Mouse (Mus musculus) liver, postnatal 0 days (tissue): Measurements from ENCODE around the gene Cacna1i.
A peak's percentile ranks its signal among the peaks of the same experiment; 100 is the strongest.

Experiments used
- CTCF ChIP-seq: sonication (generic); IDR thresholded peaks from 2 replicates; pipeline ENCODE4 v1.5.1; 2016; ENCODE audit warnings: antibody characterized with exemption, low read depth
- EP300 ChIP-seq: IDR thresholded peaks from 2 replicates; pipeline ENCODE4 v1.6.1; 2016; ENCODE audit warnings: antibody characterized with exemption, low read depth, mild to moderate bottlenecking

- TF ChIP-seq CTCF (peak; percentile 86), EP300 (no peak)
Observed at GRCm38 (mm10) chr15:80280646-80281045, 6.4 kb upstream of the Cacna1i start.
